Mouse (Mus musculus) urinary bladder, postnatal 36 days (tissue): ENCODE results near the gene Clta.

Experiments
- DNase-seq, 2 experiments: peaks; one replicate each; pipeline ENCODE4 v3.0.0; 2022; ENCODE audit warnings: low spot score in 2 of 2, mixed read lengths in 1 of 2

Gene Clta

DNA sequence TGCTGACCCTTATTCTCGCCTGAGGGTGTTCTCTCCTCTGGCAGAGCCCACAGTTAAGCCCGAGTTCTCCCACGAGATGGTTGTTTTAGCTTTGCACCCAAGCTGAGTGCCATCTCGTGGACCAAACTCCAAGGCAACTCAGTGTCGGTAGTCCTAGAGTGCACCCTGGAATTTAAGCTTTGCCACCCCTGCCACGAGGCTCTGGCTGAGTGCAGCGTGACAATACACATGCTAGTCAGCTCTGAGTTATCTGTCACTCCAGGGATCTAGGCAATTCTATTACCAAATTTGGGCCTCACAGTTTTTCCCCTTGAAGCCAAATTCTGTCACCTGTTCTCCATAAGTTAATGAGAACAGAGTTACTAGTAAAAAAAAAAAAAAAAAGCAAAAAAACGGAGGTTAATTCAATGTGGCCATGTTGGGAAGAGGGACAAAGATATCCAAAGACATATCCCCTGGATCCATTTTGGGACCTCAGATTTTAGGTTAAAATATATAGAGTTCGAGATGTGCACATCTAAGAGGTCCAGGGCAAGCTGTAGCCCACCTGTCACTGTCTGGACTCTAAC, 68.7 kb downstream of the Clta start:
- DNase-seq, result no peak

DNA sequence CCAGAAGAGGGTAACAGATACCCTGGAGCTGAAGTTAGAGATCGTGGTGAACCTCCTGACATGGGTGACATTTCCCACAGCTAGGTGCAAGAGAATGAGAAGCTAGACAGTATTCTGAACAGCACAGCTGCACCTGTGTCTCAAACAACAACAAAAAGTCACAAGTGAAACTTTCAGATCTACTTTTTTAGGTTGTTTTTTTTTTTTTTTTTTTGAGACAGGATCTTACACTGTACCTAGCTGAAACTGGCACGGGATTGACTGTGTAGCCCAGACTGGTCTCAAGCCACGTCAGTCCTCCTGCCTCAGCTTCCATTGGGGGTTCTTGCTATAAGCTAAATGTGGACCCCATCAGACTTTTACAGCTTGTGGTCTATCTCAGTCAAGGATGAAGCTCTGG, 69.5 kb downstream of the Clta start:
- no peak for DNase-seq

DNA sequence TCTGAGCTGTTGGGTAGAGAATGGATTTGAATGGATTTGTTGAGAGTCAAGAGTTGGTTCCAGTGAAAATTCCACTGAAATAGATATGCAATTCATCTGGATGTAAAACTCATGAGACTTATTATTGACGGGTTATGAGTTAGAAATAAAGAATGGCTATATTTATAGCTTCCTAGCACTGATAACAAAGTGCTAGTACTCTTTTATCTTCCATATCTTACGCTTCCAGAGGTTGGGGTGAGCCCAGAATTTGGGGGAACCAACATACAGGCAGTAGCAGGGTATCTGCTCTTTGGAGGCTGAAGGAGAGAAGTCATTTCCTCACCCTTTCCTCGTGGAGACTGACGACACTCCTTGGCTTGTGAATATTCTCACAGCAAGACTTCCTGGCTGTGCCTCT, 70.2 kb downstream of the Clta start:
- no peak for DNase-seq

DNA sequence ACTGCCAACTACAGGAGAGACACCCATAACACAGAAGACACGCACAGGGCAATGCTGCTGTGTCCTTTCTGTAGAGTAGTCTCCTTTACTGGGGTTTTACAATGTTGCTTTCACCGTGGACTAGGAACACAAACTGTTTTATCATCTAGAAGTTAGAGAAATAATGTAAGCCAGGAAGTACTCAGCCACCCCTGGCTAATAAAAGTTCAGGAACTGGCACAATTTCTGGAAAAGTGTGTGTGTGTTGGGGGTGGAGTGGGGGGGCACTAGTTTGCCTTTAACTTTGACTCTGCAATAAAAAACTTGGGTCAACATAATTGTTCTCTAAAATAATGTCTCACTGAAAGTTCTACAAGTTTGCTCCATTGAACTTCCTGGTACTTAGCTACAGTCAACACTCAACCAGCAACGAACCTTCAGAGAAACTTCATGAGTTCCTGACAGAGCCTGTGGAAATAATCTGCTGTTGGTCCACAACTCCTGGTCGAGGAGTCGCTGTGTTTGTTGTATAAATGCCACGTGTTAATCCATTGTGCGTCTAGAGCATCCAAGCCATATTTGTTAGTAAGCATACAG, 74.2 kb downstream of the Clta start:
- no peak for DNase-seq
